Mouse (Mus musculus) ES-CJ7 (cell line): Measurements from ENCODE around the gene Wnt9a.

Source experiments
- DNase-seq: peaks from one replicate; pipeline ENCODE4 v3.0.0; 2011; ENCODE audit warnings: low read depth, low spot score

The Wnt9a gene

GRCm38 (mm10) chr11:59302700-59303569 lies 3.8 kb upstream of the Wnt9a start:
- peak; percentile 89 for DNase-seq

- no peak for DNase-seq
Observed at GRCm38 (mm10) chr11:59305008-59305820, 1.5 kb upstream of the Wnt9a start.

- DNase-seq: peak; percentile 29
Observed at GRCm38 (mm10) chr11:59305821-59306215, 910 bp upstream of the Wnt9a start.

DNA sequence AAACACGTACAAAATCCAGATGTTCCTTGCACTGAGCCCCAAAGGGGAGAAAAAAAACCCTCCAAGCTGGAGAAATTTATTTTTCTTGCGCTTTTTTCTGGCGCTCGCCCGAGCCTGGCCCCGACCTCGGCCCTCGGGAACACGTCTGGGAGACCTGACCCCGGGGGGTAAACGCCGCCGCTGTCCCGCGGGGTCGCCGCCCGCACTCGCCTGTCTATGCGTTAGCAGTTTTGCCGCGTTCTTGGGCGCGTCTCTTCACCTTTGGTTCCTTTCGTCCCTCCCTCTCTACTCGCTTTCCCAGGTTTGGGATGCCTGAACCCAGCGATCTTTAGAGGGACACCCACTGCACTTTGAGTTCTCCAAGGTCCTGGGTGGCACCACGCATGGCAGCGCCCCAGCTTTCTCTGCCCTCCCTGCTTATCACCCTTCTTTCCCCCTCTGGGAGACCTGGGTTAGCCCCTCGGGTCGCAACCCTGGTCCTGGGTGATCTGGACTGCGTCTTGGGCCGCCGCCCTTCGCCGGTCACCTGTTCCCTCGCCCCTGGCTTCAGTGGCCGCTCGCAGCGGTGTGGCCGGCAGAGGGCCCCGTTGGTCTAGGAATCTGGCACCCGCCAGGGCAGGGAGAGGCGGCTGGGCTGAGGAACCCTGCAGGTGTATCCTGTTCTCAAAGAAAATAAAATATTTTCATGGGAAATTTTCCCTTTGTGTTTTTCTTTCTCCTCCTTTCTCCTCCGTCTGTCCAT lies 865 bp downstream of the Wnt9a start:
- no peak for DNase-seq

DNA sequence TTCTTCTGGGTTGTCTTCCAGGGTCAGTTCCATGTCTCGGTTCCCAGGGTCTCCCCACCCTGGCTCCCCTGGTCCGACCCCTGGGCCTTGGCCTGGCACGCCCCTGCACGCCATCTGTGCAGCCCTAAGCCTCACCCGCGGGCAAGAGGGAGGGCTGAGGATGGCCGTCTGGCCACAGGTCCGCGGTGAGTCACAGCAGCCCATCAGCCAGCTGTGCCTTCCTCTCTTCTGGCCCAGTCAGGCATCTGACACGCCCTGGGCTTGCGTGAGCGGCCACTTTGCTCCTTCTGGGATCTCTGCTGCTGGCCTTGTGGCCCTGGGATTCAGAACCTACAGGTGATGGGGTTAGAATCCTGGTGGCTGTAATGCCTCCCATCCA lies 1.4 kb downstream of the Wnt9a start:
- no peak for DNase-seq

- DNase-seq: no peak
Observed at GRCm38 (mm10) chr11:59308625-59309024, 1.9 kb downstream of the Wnt9a start.

DNA sequence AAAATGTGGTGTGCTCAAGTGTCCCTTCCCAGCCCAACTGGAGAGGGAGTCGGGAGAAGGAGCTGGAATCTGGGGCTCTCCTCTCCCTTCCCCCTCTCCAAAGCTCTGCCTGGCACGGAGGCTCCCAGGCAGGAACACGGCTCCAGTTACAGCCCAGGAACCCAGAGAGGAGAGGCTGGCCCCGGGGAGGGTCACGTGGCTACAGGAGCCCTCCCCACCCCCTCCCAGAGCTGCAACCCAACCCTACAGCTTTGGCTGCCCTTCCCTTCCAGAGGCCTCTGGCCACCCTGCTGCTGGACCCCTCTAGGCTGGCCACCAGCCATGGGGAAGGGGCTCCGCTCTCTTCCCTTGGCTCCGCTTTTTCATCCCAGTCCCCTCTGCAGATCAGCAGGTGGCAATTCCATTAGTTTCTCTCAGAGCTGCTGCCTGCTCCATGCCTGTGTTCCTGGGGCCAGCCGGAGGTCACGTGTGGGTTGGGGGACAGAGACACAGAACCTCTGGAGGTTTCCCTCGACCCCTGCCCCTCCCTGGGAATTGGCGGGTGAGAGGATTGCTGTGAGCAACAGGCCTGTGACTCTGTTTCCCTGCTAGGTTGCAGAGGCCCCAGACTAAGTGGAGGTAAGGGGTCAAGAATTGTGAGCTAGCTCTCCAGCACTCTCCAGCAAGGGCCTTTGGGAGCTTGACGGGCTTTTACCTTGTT lies 2.5 kb downstream of the Wnt9a start:
- DNase-seq: peak; percentile 46

DNA sequence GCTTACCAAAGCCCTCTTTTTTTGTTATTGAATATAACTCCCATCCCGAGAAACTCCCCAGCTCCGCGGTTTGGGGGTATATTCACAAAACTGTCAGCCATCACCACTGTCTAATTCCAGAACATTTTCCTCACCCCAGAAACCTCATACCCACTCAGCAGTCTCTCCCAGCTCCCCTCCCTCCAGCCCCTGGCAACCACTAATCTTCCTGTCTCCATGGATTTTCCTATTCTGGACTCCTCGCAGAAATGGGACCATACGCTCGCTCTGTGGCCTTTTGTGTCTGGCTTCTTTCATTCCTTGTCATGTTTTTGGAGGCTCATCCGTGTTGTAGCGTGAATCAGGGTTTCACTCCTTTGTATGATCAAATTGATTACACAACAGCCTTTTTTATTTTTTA lies 3.2 kb downstream of the Wnt9a start:
- no peak for DNase-seq

DNA sequence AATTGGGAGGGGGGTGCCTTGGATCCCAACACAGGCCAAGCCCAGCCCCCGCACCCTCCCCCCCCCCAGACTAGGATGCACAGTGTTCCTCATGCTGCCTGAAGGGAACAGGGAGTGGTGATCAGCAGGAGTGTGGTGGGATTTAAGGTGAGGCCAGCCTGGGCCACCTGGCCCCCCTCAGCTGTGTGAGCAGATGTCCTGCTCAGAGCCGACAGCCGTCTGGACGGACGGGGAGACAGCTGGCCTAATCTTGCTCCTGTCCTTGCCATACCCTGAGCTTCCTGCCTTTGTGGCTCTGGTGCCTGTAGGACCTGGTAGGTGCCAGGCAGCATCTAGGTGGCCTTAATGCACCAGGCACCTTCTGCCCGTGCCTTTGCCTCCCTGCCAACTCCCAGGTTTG lies 5.3 kb downstream of the Wnt9a start:
- no peak for DNase-seq

GRCm38 (mm10) chr11:59312501-59312900 lies 5.8 kb downstream of the Wnt9a start:
- no peak for DNase-seq

DNA sequence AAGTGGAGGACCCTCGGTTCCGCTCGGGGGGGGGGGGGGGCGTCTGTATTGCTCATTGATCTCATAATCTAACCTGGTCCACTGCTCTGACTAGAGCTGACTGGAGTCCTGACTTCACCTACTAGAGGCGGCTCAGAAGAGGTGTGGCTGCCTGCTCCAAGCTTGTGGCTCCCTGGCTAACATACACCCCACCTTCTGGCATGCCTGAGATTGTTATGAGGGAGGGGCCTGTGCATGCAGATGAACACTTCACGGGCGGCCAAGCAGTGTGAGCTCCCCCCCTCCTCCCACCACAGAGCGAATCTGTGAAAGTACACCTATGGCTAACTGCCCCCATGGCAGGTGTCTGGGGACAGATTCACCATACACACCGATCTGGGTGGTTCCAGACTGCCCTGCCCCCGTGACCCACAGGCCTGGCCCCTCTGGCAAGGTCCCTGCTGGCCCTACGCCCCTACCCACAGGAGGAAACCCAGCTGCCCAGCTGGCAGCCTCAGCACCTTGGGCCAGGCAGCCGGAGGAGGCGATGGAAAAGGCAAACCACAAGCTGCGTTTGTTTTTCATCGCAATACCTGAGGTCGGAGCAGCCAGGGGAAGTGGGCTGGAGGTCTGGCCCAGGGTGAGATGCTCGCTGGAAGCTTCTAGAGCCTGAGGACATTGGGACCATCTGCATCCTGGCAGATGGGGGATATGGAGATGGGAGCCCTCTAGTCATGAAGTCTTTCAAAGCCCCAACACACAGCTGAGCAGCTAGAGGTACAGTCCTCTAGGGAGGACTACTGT lies 6.5 kb downstream of the Wnt9a start:
- DNase-seq: no peak

DNA sequence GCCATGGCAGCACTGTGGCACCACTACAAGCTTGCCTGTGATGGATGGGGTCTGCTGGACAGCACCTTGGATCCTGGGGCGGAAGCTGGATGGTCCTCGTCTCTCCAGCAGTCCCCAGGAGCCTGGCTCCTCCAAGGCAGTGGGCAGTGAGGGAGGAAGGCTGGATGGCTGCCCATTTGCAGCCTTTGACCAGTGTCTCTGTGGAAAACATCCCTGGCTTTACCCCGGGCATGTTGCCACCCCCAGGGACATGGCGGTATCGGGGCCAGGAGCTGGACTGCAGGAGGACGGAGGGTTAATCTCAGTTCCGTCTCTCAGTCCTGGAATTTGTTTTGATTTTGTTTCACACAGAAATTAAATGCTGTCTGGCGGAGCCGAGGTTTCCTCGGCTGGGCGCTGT lies 7.2 kb downstream of the Wnt9a start:
- no peak for DNase-seq

DNA sequence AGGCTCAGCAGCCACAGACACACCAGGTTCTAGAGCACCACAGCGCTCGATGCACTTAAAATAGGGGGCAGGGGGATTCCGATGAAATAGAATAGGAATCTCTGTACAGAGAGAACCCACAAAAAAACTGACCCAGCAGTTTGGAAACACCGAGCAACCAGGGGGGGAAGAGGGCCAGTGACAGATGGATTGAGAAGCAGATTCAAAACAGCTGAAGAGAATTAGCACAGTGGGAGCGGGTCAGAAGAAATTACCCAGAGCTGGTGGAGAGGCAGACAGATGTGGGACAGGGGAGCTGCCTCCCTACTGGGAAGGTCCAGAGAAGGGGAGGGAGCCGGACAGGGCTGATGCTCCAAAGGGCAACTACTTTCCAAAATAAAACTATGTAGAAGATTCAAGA lies 9.8 kb downstream of the Wnt9a start:
- no peak for DNase-seq

DNA sequence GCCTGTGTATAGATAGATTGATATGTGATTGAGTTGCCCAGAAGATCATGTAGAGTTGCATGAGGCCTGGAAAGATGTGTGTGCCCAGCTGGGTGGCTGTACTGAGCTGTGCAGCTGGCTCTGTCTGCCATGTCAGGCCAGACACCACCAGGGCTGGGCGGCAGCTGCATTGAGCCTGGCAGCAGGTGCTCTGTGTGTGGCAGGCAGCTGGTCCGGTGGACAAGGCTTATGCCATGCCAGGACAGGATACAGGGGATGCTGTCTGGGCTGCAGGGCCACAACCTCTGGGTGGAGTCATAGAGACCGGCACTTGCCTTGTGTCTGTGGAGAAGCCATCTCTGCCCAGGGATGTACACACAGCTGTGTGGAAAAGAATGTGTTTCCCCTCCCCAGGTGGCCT lies 16.3 kb downstream of the Wnt9a start:
- DNase-seq: no peak

GRCm38 (mm10) chr11:59324777-59325176 lies 18.0 kb downstream of the Wnt9a start:
- no peak for DNase-seq

- DNase-seq: no peak
Observed at GRCm38 (mm10) chr11:59327625-59328024, 20.9 kb downstream of the Wnt9a start.

DNA sequence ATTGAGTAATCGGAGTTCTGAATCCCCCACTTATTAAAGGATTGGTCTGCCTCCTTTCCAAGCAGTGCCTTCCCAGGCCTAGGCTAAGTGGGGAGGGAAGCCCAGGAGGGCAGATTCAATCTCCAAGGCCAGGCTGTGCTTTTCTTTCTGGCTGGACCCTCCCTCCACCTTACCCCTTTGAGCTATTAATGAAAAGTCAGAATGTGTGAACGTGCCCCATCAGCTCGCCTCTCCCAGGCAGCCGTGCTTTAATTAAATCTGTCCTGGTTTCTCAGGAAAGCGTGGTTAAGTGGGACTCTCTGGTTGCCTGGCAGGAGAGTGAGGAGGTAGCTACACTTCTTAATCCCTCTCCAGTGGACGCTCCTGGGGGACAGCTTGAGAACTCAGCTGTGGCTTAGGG lies 22.9 kb downstream of the Wnt9a start:
- DNase-seq: no peak

- DNase-seq: peak; percentile 77
Observed at GRCm38 (mm10) chr11:59330560-59330959, 23.8 kb downstream of the Wnt9a start.

DNA sequence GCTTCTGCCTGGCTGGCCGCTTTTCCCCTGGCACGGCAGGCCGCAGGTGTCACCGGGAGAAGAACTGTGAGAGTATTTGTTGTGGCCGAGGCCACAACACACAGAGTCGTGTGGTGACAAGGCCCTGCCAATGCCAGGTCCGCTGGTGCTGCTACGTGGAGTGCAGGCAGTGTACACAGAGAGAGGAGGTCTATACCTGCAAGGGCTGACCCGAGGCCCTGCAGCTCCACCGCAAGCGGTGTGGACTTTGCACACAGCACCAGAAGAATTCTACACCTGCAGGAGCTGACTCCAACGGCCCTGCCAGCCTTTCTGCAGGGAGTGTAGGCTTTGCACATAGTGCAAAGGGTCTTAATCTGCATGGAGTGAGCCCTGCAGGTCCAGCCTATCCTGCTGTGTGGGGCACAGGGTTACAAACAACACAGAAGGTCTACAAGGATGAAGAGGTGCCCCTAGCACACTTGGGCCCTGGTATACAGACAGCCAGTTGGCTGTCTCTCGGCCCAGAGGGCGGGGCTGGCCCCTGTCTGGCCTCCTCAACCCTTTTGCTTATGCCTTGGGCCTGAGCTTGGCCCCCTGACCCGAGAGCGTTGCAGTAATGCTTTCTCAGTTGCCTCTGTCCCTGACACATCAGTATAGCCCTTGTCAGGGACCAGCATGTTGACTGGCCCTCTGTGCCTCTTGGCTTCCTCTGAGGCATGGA lies 24.6 kb downstream of the Wnt9a start:
- DNase-seq: no peak

DNA sequence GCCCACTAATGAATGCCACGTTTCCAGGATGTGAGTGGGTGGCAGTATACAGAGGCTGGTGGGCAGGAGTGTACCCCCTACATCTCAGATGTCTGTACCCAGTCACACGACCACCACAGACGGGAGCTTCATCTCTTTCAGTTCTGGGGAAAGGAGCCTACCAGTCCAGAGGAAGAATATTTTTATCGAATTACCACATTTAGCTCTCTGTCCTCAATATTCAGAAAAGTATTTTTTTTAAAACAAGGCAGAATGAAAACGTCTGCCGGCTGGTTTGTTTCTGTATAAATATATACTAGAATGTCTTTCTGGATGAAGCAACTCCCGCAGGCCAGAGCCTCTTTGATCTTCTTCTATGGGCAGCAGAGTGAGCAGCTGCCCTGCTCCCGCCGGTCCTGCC lies 26.2 kb downstream of the Wnt9a start:
- no peak for DNase-seq
